Mouse (Mus musculus) stomach, postnatal 0 days (tissue): ENCODE data around the gene Dock1.

Experiments
- CTCF ChIP-seq: IDR thresholded peaks from 2 replicates; pipeline ENCODE4 v1.5.1; 2016; ENCODE audit warnings: antibody characterized with exemption, low read depth, mild to moderate bottlenecking, moderate library complexity
- EP300 ChIP-seq: optimal IDR thresholded peaks from 2 replicates; pipeline ENCODE3; 2016; ENCODE audit warnings: antibody characterized with exemption

GRCm38 (mm10) chr7:134806799-134807198 is 136.3 kb downstream of the Dock1 start:
- TF ChIP-seq CTCF, result no peak
- no peak for TF ChIP-seq EP300
